Mouse (Mus musculus): ENCODE measurements around the gene Mdga1.

DNA sequence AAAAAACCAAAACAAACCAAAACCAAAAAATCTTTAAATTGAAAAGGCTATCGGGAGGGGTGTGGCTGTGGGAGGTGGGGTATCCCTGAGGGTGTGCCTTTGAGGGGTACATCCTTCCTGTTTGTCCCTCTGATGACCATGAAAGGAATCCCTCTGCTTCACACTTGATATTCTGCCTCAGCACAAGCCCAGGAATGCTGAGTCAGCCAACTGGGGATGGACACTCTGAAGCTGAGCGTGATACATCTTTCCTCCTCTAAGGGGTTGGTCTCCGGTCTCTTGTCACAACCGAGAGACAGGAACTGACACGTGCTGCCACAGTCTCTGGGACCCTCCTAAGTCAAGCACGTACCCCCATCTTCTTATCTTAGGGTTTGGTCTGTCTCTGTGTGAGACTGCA, 37.1 kb downstream of the Mdga1 start:
- TF ChIP-seq CTCF (IDR thresholded peaks at IDR 0.05; ENCODE audit: low read depth, low read length) (no peak), GATA1 (IDR thresholded peaks at IDR 0.05; ENCODE audit: borderline replicate concordance, low read length) (no peak), POLR2AphosphoS5 (IDR thresholded peaks at IDR 0.05; ENCODE audit: insufficient replicate concordance, low read depth, low read length) (no peak), GATA2 (IDR thresholded peaks at IDR 0.05; ENCODE audit: borderline replicate concordance, low read depth, low read length) (no peak)
